Mouse (Mus musculus) neural tube, embryonic 11.5 days (tissue): Measurements from ENCODE around the gene Prkg1. TPM values are rescaled to one million over a fixed set of nuclear protein-coding genes. Genes with fewer than 3 reads are reported as not detected.

Source experiments
- ATAC-seq: fragments of 200-750 bp; cut with Nextera tagmentation; 2 replicates; pipeline ENCODE4 v1.8.0; 2017; ENCODE audit warnings: moderate number of reproducible peaks, mild to moderate bottlenecking, moderate TSS enrichment, moderate library complexity; ENCODE audit not compliant: insufficient read depth, low FRiP score, low TSS enrichment
- DNase-seq: peaks from one replicate; pipeline ENCODE4 v3.0.0-alpha.2; 2015; ENCODE audit warnings: low spot score
- H3K27ac ChIP-seq: fragments of 300-500 bp; sonication (generic); 2 replicates; pipeline ENCODE4 v1.5.1; 2014; ENCODE audit warnings: low read depth, mild to moderate bottlenecking, low read length
- H3K27me3 ChIP-seq: fragments of 300-500 bp; sonication (generic); 2 replicates; pipeline ENCODE4 v1.6.1; 2014; ENCODE audit warnings: mild to moderate bottlenecking, low read length, mixed read lengths; ENCODE audit not compliant: control insufficient read depth, insufficient read depth
- H3K36me3 ChIP-seq: fragments of 300-500 bp; sonication (generic); 2 replicates; pipeline ENCODE4 v1.6.1; 2014; ENCODE audit warnings: mild to moderate bottlenecking, low read length, moderate library complexity, mixed read lengths; ENCODE audit not compliant: control insufficient read depth, insufficient read depth
- H3K4me1 ChIP-seq: fragments of 300-500 bp; sonication (generic); 2 replicates; pipeline ENCODE4 v1.6.1; 2014; ENCODE audit warnings: low read length, mixed read lengths; ENCODE audit not compliant: control insufficient read depth, insufficient read depth
- H3K4me2 ChIP-seq: fragments of 300-500 bp; sonication (generic); 2 replicates; pipeline ENCODE4 v1.6.1; 2014; ENCODE audit warnings: low read depth, mild to moderate bottlenecking, moderate library complexity
- H3K4me3 ChIP-seq: fragments of 300-500 bp; sonication (generic); 2 replicates; pipeline ENCODE4 v1.5.1; 2014; ENCODE audit warnings: low read depth, low read length
- H3K9ac ChIP-seq: fragments of 300-500 bp; sonication (generic); 2 replicates; pipeline ENCODE4 v1.6.1; 2014; ENCODE audit warnings: mild to moderate bottlenecking, low read length
- H3K9me3 ChIP-seq: fragments of 300-500 bp; sonication (generic); 2 replicates; pipeline ENCODE4 v1.6.1; 2016; ENCODE audit warnings: low read length; ENCODE audit not compliant: control insufficient read depth
- WGBS: fragments of 180-500 bp; shearing (Covaris S2); extraction: QIAGEN DNeasy Blood & Tissue Kit; methylation state at CpG from one replicate; pipeline ENCODE4 v1.1.7; 2014; 5-methylcytosine and 5-hydroxymethylcytosine counted together
- polyA plus RNA-seq: library from polyadenylated mRNA; unstranded; fragments of >200 nt; fragmentation: Nextera tagmentation; extraction: Ambion mirVana; gene quantifications from 2 replicates; pipeline ENCODE4 v1.2.1, GENCODE M21; 2014

The Prkg1 gene
- polyA plus RNA-seq, 1 experiment from 2014 or later: 8.2 TPM

DNA sequence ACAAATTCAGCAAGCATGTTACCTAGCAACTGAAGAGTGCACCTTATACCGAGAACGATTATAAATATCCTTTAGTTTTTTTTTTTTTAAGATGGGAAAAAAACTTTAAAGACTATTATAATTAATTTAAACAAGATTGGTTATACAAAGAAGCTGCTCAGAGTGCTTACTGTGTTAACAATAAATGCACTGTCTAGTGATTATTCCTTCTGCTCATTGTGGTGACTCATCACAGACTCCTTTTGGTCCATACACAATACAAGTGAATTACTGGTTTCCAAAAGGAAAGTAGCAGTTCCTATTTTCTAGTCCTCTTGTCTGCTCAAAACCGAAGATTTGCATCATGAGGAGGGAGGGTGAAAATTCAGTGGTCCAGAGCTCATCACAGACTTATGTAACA is 618.7 kb downstream of the Prkg1 start:
- Histone ChIP-seq H3K9ac (no peak overlapping the region), H3K4me1 (no peaks in the 10 kb centered on the region), H3K4me2 (no peak overlapping the region), H3K27me3 (no peaks in the 10 kb centered on the region), H3K9me3 (no peaks in the 10 kb centered on the region), H3K4me3 (no peak overlapping the region), H3K27ac (no peak overlapping the region), H3K36me3 (no peaks in the 10 kb centered on the region)
- DNase-seq (no peak), ATAC-seq (no peak)
- WGBS: 83% methylated on average over 3 of the region's 3 CpGs

- Histone ChIP-seq H3K4me3 (no peak overlapping the region), H3K36me3 (no peaks in the 10 kb centered on the region), H3K4me2 (no peak overlapping the region), H3K27ac (no peak overlapping the region), H3K27me3 (no peaks in the 10 kb centered on the region), H3K9me3 (no peaks in the 10 kb centered on the region), H3K9ac (no peak overlapping the region), H3K4me1 (no peaks in the 10 kb centered on the region)
- DNase-seq (no peak), ATAC-seq (no peak)
- WGBS: 89% methylated on average over 7 of the region's 7 CpGs
Observed at GRCm38 (mm10) chr19:31141905-31142304, 622.9 kb downstream of the Prkg1 start.

- ATAC-seq (no peak), DNase-seq (no peak)
- no peaks in the 10 kb centered on the region for H3K9me3 ChIP-seq
- WGBS: 29% methylated on average over 2 of the region's 2 CpGs
- no peaks in the 10 kb centered on the region for H3K36me3 ChIP-seq
- no peak overlapping the region for H3K4me2 ChIP-seq
- H3K27me3 ChIP-seq: no peaks in the 10 kb centered on the region
- no peak overlapping the region for H3K27ac ChIP-seq
- H3K4me3 ChIP-seq: no peak overlapping the region
- H3K9ac ChIP-seq: no peak overlapping the region
- no peaks in the 10 kb centered on the region for H3K4me1 ChIP-seq
Observed at GRCm38 (mm10) chr19:31136316-31136715, 628.5 kb downstream of the Prkg1 start.

DNA sequence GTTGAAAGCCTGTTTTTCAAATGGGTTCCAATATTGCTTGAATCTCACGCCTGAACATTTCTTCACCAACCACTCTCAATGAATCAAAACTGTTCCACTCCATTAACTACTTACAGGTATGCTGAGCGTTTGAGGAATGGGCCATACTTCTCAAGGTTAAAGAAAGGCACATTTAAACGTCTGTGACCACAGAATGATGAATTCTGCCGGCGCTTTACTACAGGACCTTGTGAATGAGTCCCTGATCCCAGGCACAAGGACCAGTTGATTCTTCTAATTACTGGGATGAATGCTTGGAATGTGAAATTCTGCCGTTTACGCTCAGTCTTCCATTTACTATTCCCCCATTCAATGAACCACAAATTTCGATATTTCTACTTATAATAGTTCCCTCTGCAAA is 632.2 kb downstream of the Prkg1 start:
- no peak for DNase-seq
- no peak for ATAC-seq
- no peak overlapping the region for H3K27ac ChIP-seq
- 73% methylated on average over 8 of the region's 8 CpGs for WGBS
- H3K9ac ChIP-seq: no peak overlapping the region
- no peak overlapping the region for H3K4me2 ChIP-seq
- no peaks in the 10 kb centered on the region for H3K36me3 ChIP-seq
- no peaks in the 10 kb centered on the region for H3K9me3 ChIP-seq
- no peaks in the 10 kb centered on the region for H3K27me3 ChIP-seq
- H3K4me1 ChIP-seq: no peaks in the 10 kb centered on the region
- H3K4me3 ChIP-seq: no peak overlapping the region

GRCm38 (mm10) chr19:31124628-31125027 is 640.2 kb downstream of the Prkg1 start:
- H3K9me3 ChIP-seq: no peaks in the 10 kb centered on the region
- no peaks in the 10 kb centered on the region for H3K27me3 ChIP-seq
- no peak overlapping the region for H3K4me3 ChIP-seq
- WGBS: 83% methylated on average over 3 of the region's 3 CpGs
- no peak for DNase-seq
- no peak for ATAC-seq
- H3K4me2 ChIP-seq: no peak overlapping the region
- H3K36me3 ChIP-seq: no peaks in the 10 kb centered on the region
- no peak overlapping the region for H3K9ac ChIP-seq
- no peaks in the 10 kb centered on the region for H3K4me1 ChIP-seq
- H3K27ac ChIP-seq: no peak overlapping the region

DNA sequence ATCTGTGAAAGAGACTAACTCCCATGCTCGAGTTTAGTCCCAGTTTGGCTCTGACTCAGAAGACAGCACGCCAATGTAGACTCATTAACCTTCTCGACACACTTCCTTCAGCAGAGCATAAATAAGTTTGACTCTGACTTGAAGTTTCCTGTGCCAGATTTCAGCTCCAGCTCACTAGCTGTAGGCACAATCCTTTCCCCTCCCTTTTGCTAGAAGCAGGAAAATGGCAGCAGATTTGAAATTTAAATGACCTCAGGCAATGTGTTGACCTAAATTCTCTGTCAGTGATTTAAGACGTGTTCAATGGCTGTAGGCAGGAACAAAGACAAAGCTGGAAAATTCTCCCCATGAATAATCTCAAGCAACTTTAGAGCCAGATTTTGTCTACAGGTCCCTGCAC is 650.1 kb downstream of the Prkg1 start:
- Histone ChIP-seq H3K4me3 (no peak overlapping the region), H3K27ac (no peak overlapping the region), H3K27me3 (no peaks in the 10 kb centered on the region), H3K4me1 (no peaks in the 10 kb centered on the region), H3K4me2 (no peak overlapping the region), H3K9me3 (no peaks in the 10 kb centered on the region), H3K9ac (no peak overlapping the region), H3K36me3 (no peaks in the 10 kb centered on the region)
- no peak; the same call in 1 of the 2 replicates for ATAC-seq
- DNase-seq: no peak
- WGBS: 30% methylated on average over 4 of the region's 4 CpGs

- H3K9me3 ChIP-seq: no peaks in the 10 kb centered on the region
- ATAC-seq (no peak), DNase-seq (no peak)
- H3K4me2 ChIP-seq: no peak overlapping the region
- no peak overlapping the region for H3K4me3 ChIP-seq
- H3K27me3 ChIP-seq: no peaks in the 10 kb centered on the region
- no peaks in the 10 kb centered on the region for H3K4me1 ChIP-seq
- no peaks in the 10 kb centered on the region for H3K36me3 ChIP-seq
- no peak overlapping the region for H3K27ac ChIP-seq
- no peak overlapping the region for H3K9ac ChIP-seq
- WGBS: 36% methylated on average over 9 of the region's 9 CpGs
Observed at GRCm38 (mm10) chr19:31106835-31107554, 657.8 kb downstream of the Prkg1 start.

GRCm38 (mm10) chr19:31106036-31106435 is 658.8 kb downstream of the Prkg1 start:
- no peaks in the 10 kb centered on the region for H3K4me1 ChIP-seq
- H3K27me3 ChIP-seq: no peaks in the 10 kb centered on the region
- DNase-seq: no peak
- H3K36me3 ChIP-seq: no peaks in the 10 kb centered on the region
- no peak overlapping the region for H3K4me3 ChIP-seq
- no peak overlapping the region for H3K27ac ChIP-seq
- no peak overlapping the region for H3K4me2 ChIP-seq
- WGBS: 36% methylated on average over 3 of the region's 3 CpGs
- no peak for ATAC-seq
- H3K9me3 ChIP-seq: no peaks in the 10 kb centered on the region
- no peak overlapping the region for H3K9ac ChIP-seq

DNA sequence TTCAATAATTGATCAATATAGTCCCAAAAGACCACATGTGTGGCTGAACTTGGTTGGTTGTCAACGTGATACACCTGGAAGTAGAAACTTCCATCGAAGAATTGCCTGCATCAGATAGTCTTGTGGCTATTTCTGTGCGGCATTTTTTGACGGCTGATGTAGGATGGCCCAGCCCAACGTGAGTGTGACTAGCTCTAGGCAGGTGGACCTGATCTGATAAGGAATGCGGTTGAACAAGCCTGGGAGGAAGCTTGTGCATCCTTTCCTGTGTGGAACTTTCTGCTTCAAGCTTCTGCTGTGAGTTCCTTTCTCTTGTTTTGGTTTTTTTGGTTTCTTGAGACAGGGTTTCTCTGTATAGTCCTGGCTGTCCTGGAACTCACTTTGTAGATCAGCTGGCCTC is 660.1 kb downstream of the Prkg1 start:
- H3K4me3 ChIP-seq: no peak overlapping the region
- no peak for DNase-seq
- 87% methylated on average over 6 of the region's 6 CpGs for WGBS
- no peak overlapping the region for H3K4me2 ChIP-seq
- no peak for ATAC-seq
- no peaks in the 10 kb centered on the region for H3K27me3 ChIP-seq
- H3K27ac ChIP-seq: no peak overlapping the region
- no peaks in the 10 kb centered on the region for H3K36me3 ChIP-seq
- H3K4me1 ChIP-seq: no peaks in the 10 kb centered on the region
- no peaks in the 10 kb centered on the region for H3K9me3 ChIP-seq
- H3K9ac ChIP-seq: no peak overlapping the region
